Mouse (Mus musculus) megakaryocyte progenitor cell, adult 5-6 weeks (primary cell): Measurements from ENCODE around the gene Crebzf. TPM values are rescaled to one million over a fixed set of nuclear protein-coding genes. Genes with fewer than 3 reads are reported as not detected.
A peak's percentile ranks its signal among the peaks of the same experiment; 100 is the strongest.

Experiments
- ATAC-seq: replicated peaks from 2 replicates; pipeline ENCODE4 v1.8.0; 2016; ENCODE audit warnings: mild to moderate bottlenecking, moderate TSS enrichment, inconsistent platforms; ENCODE audit not compliant: poor library complexity
- total RNA-seq, 2 experiments: library from RNA; stranded (forward) in 1 of 2; stranded (reverse) in 1 of 2; fragments of 157-497, 149-512 nt in 1 of 2; fragments of 200-1000 nt in 1 of 2; gene quantifications; 2 replicates each; pipeline versions ENCODE4 v1.2.3 to v1.2.4; 2015 to 2017

Crebzf gene
- total RNA-seq, 2 experiments from 2014 or later = 55.0 to 104 TPM

DNA sequence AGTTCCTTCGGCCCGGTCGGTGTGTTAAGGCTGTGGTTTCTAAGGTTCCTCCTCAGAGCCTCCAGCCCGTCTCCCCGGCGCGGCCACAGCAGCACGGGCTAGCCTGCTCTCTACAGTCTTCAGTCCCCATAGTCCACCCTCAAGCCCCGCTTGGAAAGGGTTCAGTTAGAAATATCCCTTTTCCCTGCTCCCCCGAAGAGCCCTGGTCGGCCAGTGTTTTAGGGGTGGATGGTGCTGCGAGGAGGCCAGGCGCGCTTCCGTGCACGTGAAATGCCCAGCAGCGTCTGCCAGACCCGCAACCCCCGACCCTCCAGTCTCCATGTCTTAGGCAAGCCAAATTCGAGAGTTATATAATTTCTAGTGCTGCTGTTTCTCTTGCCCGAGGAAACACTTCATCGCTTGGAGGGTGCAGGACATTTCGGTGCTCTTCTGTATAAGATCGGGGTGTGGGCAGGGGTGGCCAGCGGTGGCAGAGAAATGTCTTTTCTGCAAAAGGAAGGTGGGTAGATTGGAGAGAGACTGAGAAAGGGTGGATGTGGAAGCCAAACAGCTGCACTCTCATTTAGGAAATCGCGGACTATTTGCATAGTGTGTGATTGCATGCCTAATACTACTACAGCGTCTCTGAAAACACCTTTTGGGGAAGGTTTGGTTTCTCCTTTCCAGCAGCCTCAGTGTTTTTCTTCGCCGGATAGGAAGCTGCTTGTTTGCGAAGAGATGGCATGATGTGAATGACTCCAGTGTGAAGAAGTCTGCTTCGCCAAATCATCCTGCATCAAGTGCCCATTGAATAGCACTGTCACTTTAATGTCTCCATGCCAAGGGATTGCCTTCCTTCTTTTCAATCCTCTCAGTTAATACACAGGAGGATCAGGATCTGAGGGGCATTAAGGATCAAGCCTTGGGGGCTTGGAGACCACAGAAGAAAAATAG lies 34.0 kb downstream of the Crebzf start, which contains the start of gene Dlg2:
TSS of gene Dlg2 (plus strand) at position 360 of the 933 bp plus-strand sequence.
- peak; percentile 7; the same call in 1 of the 2 replicates for ATAC-seq

DNA sequence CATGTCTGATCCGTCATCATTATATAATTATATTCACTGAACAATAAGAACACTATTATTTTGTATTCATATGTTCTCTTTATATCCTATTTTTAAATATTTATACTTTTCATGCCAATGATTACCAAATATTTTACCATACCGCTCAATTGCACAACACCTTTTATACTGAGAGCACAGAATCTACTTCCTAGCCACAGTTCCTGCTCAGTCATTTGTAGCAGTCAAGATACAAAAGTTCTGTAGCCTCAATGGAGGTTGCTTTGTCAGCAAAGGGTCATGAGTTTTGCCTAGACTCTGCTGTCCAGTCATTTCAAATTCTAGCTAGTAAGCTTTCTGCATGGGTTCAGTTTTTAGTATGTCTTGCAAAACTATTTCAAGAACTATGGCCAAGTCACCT lies 40.1 kb downstream of the Crebzf start:
- peak; percentile 63 for ATAC-seq

Other genes with a start within 250 kb of the Crebzf start
- gene Ccdc83, start 177.0 kb upstream of the Crebzf start, total RNA-seq (2015) = not detected in 2 replicates
- gene Ccdc83, start 177.0 kb upstream of the Crebzf start, total RNA-seq (2017) = not detected in 2 replicates
- gene Sytl2, start 140.5 kb upstream of the Crebzf start, total RNA-seq (2015) = 0.10 TPM in 1 of 2 replicates, not detected in the other
- 0.17 and 1.0 TPM in 2 replicates for gene Sytl2, start 140.5 kb upstream of the Crebzf start, total RNA-seq (2017)
- gene Ccdc89, start 16.2 kb upstream of the Crebzf start, total RNA-seq (2015) = not detected in 2 replicates
- gene Ccdc89, start 16.2 kb upstream of the Crebzf start, total RNA-seq (2017) = 0.54 and 0.58 TPM in 2 replicates
- gene Tmem126a, start 14.5 kb downstream of the Crebzf start, total RNA-seq (2015) = 68.0 and 68.4 TPM in 2 replicates
- 28.2 and 42.1 TPM in 2 replicates for gene Tmem126a, start 14.5 kb downstream of the Crebzf start, total RNA-seq (2017)
- 9.3 and 12.1 TPM in 2 replicates for gene Tmem126b, start 33.3 kb downstream of the Crebzf start, total RNA-seq (2015)
- 11.3 and 12.8 TPM in 2 replicates for gene Tmem126b, start 33.3 kb downstream of the Crebzf start, total RNA-seq (2017)
- 0.54 and 1.1 TPM in 2 replicates for gene Dlg2, start 33.9 kb downstream of the Crebzf start, total RNA-seq (2015)
- gene Dlg2, start 33.9 kb downstream of the Crebzf start, total RNA-seq (2017) = 0.25 and 2.1 TPM in 2 replicates